In genomic region chrX:13071776-13072460, GRCm38 (mm10) we compare ENCODE assay signal across 8 mouse cellular contexts. TPM values are rescaled to one million over a fixed set of nuclear protein-coding genes. Genes with fewer than 3 reads are reported as not detected.
DNase-seq lines count a peak whose midpoint lies in the region; ATAC-seq and TF ChIP-seq lines count a peak whose summit lies in the region.

No protein-coding gene starts in this region.

- TF ChIP-seq POLR2A in embryonic fibroblast, embryonic 13.5 days (IDR thresholded peaks at IDR 0.05; ENCODE audit: low read depth, low read length): peak; percentile 48; the same call in 1 of the 2 replicates
- 0 out of 2 replicates have a peak, but pooled peaks have one; percentile 33 for TF ChIP-seq POLR2A in liver, adult 2 months (IDR thresholded peaks at IDR 0.05; ENCODE audit: extremely low read depth, insufficient read depth, low read length)

- peaks cover 14% of the 10 kb centered on the region for H3K27me3 ChIP-seq in heart, embryonic 11.5 days (ENCODE audit: control insufficient read depth, insufficient read depth, low read length)
- peaks cover 4% of the 10 kb centered on the region for H3K27me3 ChIP-seq in kidney, embryonic 16.5 days (ENCODE audit: insufficient read depth, low read length)
- H3K27me3 ChIP-seq in liver, adult 2 months (ENCODE audit: control insufficient read depth, insufficient read depth, low read length): no peaks in the 10 kb centered on the region

- DNase-seq in 416B (ENCODE audit: low read depth): peak; percentile 78
- peak; percentile 28 to 30 for DNase-seq in adrenal gland, postnatal 4 days (ENCODE audit: low spot score in 2 of 2)
- DNase-seq in liver, adult 2 months (ENCODE audit: extremely low read depth, low read depth, low spot score): peak; percentile 55
- DNase-seq in spleen, postnatal 4 days (ENCODE audit: low spot score in 2 of 2): peak; percentile 65 to 84

- peak overlapping the region; percentile 81 for H3K27ac ChIP-seq in embryonic fibroblast, embryonic 13.5 days (ENCODE audit: insufficient read depth, low read length)
- peak overlapping the region; percentile 94 for H3K27ac ChIP-seq in heart, embryonic 11.5 days (ENCODE audit: low read depth, low read length)
- H3K27ac ChIP-seq in kidney, embryonic 16.5 days (ENCODE audit: low read length): peak overlapping the region; percentile 94
- peak overlapping the region; percentile 95 for H3K27ac ChIP-seq in liver, adult 2 months (replicated peaks; ENCODE audit: insufficient read depth, low read depth, low read length)

- TF ChIP-seq CTCF in embryonic fibroblast, embryonic 13.5 days (IDR thresholded peaks at IDR 0.05; ENCODE audit: borderline replicate concordance, insufficient read depth, low read length): no peak
- TF ChIP-seq CTCF in liver, adult 2 months (IDR thresholded peaks at IDR 0.05; ENCODE audit: low read depth, low read length): no peak

- H3K36me3 ChIP-seq in heart, embryonic 11.5 days (ENCODE audit: control insufficient read depth, insufficient read depth, low read length): no peaks in the 10 kb centered on the region
- H3K36me3 ChIP-seq in kidney, embryonic 16.5 days (ENCODE audit: insufficient read depth, low read length): no peaks in the 10 kb centered on the region
- H3K36me3 ChIP-seq in liver, adult 2 months (ENCODE audit: control insufficient read depth, insufficient read depth, low read length): no peaks in the 10 kb centered on the region

- WGBS in heart, embryonic 11.5 days (ENCODE audit: insufficient replicate concordance): 13% methylated on average over 56 of the region's 67 CpGs
- WGBS in kidney, embryonic 16.5 days: 33% methylated on average over 56 of the region's 67 CpGs
- 0% methylated on average over 43 of the region's 67 CpGs for WGBS in liver, adult 2 months

- H3K9me3 ChIP-seq in heart, embryonic 11.5 days (replicated peaks; ENCODE audit: control insufficient read depth, low read length): no peaks in the 10 kb centered on the region
- H3K9me3 ChIP-seq in kidney, embryonic 16.5 days (ENCODE audit: low read length): 0 out of 2 replicates have a peak, but pooled peaks cover 4% of the 10 kb centered on the region

- H3K4me1 ChIP-seq in embryonic fibroblast, embryonic 13.5 days (ENCODE audit: control insufficient read depth, insufficient read depth, low read length): no peaks in the 10 kb centered on the region
- no peaks in the 10 kb centered on the region; the same call in 1 of the 2 replicates for H3K4me1 ChIP-seq in heart, embryonic 11.5 days (ENCODE audit: control insufficient read depth, insufficient read depth, low read length)
- H3K4me1 ChIP-seq in kidney, embryonic 16.5 days (ENCODE audit: insufficient read depth, low read length): 0 out of 2 replicates have a peak, but pooled peaks cover 2% of the 10 kb centered on the region
- no peaks in the 10 kb centered on the region; the same call in 1 of the 2 replicates for H3K4me1 ChIP-seq in liver, adult 2 months (ENCODE audit: control insufficient read depth, insufficient read depth, low read length)

- H3K4me2 ChIP-seq in heart, embryonic 11.5 days: peak overlapping the region; percentile 62
- H3K4me2 ChIP-seq in kidney, embryonic 16.5 days (replicated peaks; ENCODE audit: low read depth, low read length): peak overlapping the region; percentile 15

- H3K9ac ChIP-seq in heart, embryonic 11.5 days (ENCODE audit: low read depth, low read length): peak overlapping the region; percentile 84
- H3K9ac ChIP-seq in kidney, embryonic 16.5 days (replicated peaks; ENCODE audit: low read length): peak overlapping the region; percentile 85
- peak overlapping the region; percentile 97 for H3K9ac ChIP-seq in liver, adult 2 months (ENCODE audit: low read depth, low read length)

- ATAC-seq in heart, embryonic 11.5 days (replicated peaks; ENCODE audit: insufficient number of reproducible peaks, low FRiP score, low TSS enrichment): peak; percentile 56
- ATAC-seq in kidney, embryonic 16.5 days (ENCODE audit: low FRiP score, low TSS enrichment): peak; percentile 57
- peak; percentile 65 for ATAC-seq in monocyte, adult 5-6 weeks (replicated peaks; ENCODE audit: insufficient number of reproducible peaks, low FRiP score, low TSS enrichment, poor library complexity, severe bottlenecking)

- peak overlapping the region; percentile 93 for H3K4me3 ChIP-seq in embryonic fibroblast, embryonic 13.5 days (ENCODE audit: insufficient read depth, low read length)
- H3K4me3 ChIP-seq in heart, embryonic 11.5 days (ENCODE audit: low read depth, low read length): peak overlapping the region; percentile 74
- peak overlapping the region; percentile 74 for H3K4me3 ChIP-seq in kidney, embryonic 16.5 days (ENCODE audit: low read length)
- peak overlapping the region; percentile 98 for H3K4me3 ChIP-seq in liver, adult 2 months (ENCODE audit: insufficient read depth, low read depth, low read length)

- peaks cover 4% of the 10 kb centered on the region; the same call in 1 of the 2 replicates for H3K79me2 ChIP-seq in liver, adult 2 months (ENCODE audit: control insufficient read depth, insufficient read depth, low read length)

RNA-seq across cellular contexts. Expression of gene Usp9x, which starts 0.6 kb away (rescaled TPM):
- total RNA-seq in adrenal gland, postnatal 4 days (2021): 100 to 1,000 TPM; 150 to 172 TPM
- 214 and 248 TPM in 2 replicates for polyA plus RNA-seq in embryonic fibroblast, embryonic 13.5 days (2011; ENCODE audit: insufficient read length, low read depth, missing spikeins)
- 54.2 and 56.7 TPM in 2 replicates for polyA plus RNA-seq in heart, embryonic 11.5 days (2014; fragmentation: Nextera tagmentation; extraction: Ambion mirVana)
- 28.5 and 31.3 TPM in 2 replicates for polyA plus RNA-seq in kidney, embryonic 16.5 days (2015; fragmentation: Nextera tagmentation; extraction: Ambion mirVana)
- 157 and 196 TPM in 2 replicates for total RNA-seq in liver, adult 2 months (2014; rRNA removed)
- polyA plus RNA-seq in liver, adult 2 months (2012; rRNA removed): 7.9 and 8.6 TPM in 2 replicates
- 131 to 149 TPM (median 135 TPM) in 3 replicates for total RNA-seq in monocyte, adult 5-6 weeks (2017)

Comparison
In these comparisons a context has a peak if more than half of its experiments do, and no peak if none do; other contexts are left out.
1. Peak in every context shown above with its lines: DNase-seq, ATAC-seq, H3K4me3 ChIP-seq and H3K27ac ChIP-seq.